Mouse (Mus musculus): Measurements from ENCODE around the gene B4galt5.

DNA sequence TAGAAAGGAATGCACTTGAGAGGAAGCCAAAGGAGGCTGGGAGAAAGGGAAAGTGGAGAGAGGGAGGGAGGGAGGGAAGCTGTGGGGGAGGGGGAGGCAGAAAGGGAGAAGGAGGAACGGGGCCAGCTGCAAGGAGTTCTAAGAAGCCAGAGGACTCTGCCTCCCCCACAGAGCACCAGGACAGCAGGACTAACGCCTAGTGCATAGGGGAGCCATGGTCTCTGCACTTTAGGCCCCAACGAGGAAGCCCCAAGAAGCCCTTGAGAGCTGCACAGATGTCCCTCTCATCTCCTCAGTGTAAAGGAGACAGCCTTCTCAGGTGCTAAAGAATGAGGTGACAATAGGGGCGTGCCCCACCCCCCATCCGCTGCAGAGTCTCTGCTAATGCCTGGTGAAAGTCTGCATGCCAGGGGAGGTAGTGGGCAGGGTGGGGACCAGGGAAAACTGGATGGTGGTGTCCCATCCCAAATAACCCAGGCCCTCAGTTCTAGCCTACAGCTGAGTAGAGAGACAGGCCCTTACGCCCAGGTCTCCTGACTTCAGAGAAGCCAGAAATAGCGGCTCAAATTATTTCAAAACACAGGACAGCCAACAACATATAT, 98.1 kb downstream of the B4galt5 start:
- no peak for TF ChIP-seq CTCF (conservative IDR thresholded peaks at IDR 0.05; ENCODE audit: low read length)
- TF ChIP-seq POU5F1 (IDR thresholded peaks at IDR 0.05; ENCODE audit: borderline replicate concordance, low read length) = no peak
- no peak for TF ChIP-seq NANOG (IDR thresholded peaks at IDR 0.05; ENCODE audit: borderline replicate concordance, low read length)

Measured in E14TG2a.4 (cell line).